Mouse (Mus musculus): ENCODE results near the gene Pcsk5.

Pcsk5 gene

GRCm38 (mm10) chr19:17744474-17745069, 92.9 kb downstream of the Pcsk5 start:
- DNase-seq (ENCODE audit: low spot score in 2 of 2) = no peak

DNA sequence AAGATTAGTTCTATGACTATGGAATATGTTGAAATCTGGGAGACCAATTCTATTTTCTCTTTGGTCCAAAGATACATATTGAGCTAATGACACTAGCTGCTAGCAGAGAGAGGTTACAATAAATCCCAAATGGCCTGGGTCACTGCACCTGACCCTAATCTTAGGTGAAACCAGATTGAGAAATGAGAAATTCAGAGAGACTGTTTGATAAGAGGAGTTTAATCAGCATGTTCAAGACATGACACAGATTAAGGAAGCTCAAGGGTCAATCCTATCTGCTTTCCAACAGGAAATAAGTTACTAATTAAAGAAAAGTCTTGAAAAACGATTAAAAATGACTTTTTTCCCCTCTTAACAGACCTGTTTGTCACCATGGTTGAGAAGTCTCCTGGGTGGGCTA, 96.0 kb downstream of the Pcsk5 start:
- DNase-seq (ENCODE audit: low spot score in 2 of 2) = no peak

GRCm38 (mm10) chr19:17732676-17733277, 104.7 kb downstream of the Pcsk5 start:
- no peak for DNase-seq (ENCODE audit: low spot score in 2 of 2)

DNA sequence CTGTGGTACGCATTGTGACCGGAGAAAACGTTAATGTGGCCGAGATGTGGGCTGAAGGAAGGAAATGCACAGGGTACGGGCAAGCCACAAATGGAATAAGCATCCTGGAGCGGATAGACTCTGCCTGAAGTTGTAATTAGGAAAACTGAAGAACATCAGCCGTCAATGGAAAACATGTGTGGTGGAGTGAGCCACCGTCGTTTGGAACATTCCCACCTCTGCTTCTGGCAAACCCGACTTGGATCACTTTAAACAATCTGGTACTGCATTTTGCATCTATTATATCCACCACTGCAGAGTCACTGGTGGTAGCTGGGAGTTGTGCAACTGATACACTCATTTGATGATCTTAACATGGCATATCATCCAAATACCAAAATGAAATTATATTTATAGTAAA, 120.4 kb downstream of the Pcsk5 start:
- DNase-seq (ENCODE audit: low spot score in 2 of 2) = no peak

DNA sequence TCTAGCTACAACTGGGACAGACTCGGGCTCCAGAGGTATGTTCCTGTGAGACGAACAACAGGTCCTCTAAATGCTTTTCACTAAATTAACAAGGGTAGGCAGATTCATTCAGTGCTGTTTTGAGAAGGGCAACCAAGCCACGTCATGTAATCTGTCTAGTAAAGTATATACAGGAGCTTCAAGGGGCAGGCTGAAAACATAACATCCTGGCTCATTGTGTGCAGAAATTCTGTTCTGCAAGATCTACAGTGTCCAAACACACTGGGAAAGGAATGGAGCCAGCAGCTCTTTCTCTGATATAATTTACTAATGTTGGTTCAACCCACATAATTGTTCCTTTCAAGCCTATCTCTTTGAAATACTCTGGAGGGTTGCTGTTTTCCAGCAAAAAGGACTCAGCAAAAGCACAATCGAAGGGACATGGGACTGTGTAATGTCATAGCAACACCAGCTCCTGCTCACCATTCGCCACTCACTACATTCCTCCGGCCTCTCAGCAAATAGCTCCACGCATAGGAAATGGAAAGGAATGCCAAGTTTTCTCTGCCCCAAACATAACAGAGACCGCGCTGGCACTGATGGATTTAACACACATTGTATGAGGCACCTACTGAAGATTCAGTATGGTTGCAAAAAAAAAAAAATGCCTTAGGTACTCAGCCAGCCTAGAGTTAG, 122.0 kb downstream of the Pcsk5 start:
- no peak for DNase-seq (ENCODE audit: low spot score in 2 of 2)

- DNase-seq (ENCODE audit: low spot score in 2 of 2) = no peak
Measured at GRCm38 (mm10) chr19:17691626-17692025, 145.8 kb downstream of the Pcsk5 start.

- peak in 1 of 2 experiments; percentile 23 for DNase-seq (ENCODE audit: low spot score in 2 of 2)
Measured at GRCm38 (mm10) chr19:17678371-17678770, 159.1 kb downstream of the Pcsk5 start.

DNA sequence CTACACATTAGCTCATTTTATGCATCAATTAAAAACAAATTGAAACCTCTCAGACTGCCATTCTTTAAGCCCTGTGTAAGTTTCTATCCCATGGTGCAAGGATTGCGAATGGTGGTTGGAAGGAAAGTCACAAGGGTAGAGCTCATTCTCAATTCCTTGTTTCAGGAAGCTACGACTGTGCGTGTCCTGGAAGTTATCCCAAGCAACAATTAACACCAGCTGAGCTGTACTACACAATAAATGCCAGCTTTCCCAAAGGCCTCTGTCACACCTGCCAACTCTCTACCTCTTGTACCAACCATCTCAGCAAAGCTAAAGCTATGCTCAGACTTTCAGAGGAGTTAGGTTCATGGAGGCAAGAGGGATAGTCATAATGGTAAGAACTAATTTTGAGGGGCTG, 174.8 kb downstream of the Pcsk5 start:
- no peak for DNase-seq (ENCODE audit: low spot score in 2 of 2)

GRCm38 (mm10) chr19:17662271-17662670, 175.2 kb downstream of the Pcsk5 start:
- DNase-seq (ENCODE audit: low spot score in 2 of 2) = no peak

GRCm38 (mm10) chr19:17659321-17659720, 178.1 kb downstream of the Pcsk5 start:
- no peak for DNase-seq (ENCODE audit: low spot score in 2 of 2)

- no peak for DNase-seq (ENCODE audit: low spot score in 2 of 2)
Measured at GRCm38 (mm10) chr19:17650831-17651502, 186.5 kb downstream of the Pcsk5 start.

- no peak for DNase-seq (ENCODE audit: low spot score in 2 of 2)
Measured at GRCm38 (mm10) chr19:17649967-17650366, 187.5 kb downstream of the Pcsk5 start.

- no peak for DNase-seq (ENCODE audit: low spot score in 2 of 2)
Measured at GRCm38 (mm10) chr19:17643128-17643797, 194.2 kb downstream of the Pcsk5 start.

DNA sequence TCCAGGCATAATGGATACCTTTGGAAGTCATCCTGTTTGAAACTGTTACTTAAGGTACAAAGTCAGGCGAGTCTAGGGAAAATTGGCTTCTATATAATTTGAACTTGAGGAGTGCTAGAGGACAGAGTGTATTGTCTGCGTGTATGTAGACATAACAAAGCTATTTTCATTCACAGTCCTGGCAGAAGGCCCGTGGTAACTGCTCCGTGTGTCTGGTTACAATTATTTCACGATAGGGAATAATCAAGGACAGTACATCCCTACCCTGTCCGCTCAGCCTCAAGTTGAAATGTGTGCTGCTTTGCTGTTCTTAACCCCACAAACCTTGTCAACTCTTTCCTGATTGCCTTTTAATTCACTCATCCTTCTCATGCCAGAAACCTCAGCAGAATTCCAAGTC, 201.4 kb downstream of the Pcsk5 start:
- no peak for DNase-seq (ENCODE audit: low spot score in 2 of 2)

GRCm38 (mm10) chr19:17615646-17616045, 221.8 kb downstream of the Pcsk5 start:
- no peak for DNase-seq (ENCODE audit: low spot score in 2 of 2)

GRCm38 (mm10) chr19:17606510-17606909, 230.9 kb downstream of the Pcsk5 start:
- no peak for DNase-seq (ENCODE audit: low spot score in 2 of 2)

DNA sequence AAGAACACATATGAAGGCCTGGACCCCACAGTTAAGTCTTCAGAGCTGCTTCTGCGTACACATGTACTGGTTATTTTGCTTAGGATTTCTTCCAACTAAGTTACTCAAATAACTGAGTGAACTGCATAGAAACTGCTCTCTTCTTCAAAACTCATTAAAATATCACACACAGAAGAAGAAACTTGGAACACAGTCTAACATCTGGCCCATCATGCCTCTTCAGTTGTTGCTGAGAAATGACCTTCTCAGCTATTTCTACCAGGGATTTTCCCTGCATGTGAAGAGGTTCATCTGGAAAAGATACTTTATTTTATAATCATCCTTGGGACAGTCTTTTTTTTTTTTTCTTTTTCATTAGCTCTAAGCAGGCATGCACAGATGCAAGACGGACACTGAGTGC, 231.3 kb downstream of the Pcsk5 start:
- DNase-seq (ENCODE audit: low spot score in 2 of 2) = no peak

DNA sequence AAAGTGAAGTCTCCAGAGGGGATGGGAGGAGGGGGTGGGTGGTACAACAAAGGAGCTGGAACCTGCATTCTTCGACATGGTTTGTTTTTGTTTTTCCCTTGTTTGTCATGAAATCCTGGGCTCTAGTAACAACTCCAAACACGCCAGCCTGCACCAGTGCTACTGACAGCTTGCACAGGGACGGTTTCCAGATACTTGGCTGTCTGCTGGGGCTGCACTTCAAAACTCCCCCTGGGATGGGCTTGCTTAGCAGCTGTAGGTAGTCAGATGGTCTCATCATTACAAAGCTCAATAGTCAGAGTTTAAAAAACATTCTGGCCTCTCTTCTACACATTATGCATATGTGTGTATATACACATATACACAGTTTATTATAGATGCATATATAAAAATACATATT, 234.1 kb downstream of the Pcsk5 start:
- no peak for DNase-seq (ENCODE audit: low spot score in 2 of 2)

DNA sequence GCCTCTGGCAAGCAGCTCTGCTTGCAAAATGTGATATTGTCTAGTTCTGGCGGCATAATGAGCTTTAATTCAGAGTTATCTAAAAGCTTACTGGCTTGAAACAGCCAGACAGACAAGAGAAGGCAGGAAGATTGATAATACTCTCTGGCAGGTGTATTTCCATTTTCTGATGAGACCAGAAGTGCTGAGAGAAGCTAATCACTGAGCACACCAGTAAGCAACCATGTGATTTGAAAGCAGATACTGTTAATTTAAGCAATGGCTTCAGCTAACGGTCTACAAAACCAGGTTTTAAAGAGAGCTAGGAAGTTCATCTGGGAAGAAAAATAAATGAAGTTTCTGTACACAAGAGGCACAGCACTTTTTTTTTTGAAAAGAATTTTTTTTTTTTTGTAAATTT, 237.1 kb downstream of the Pcsk5 start:
- DNase-seq (ENCODE audit: low spot score in 2 of 2) = no peak

GRCm38 (mm10) chr19:17592790-17593189, 244.6 kb downstream of the Pcsk5 start:
- no peak for DNase-seq (ENCODE audit: low spot score in 2 of 2)

DNA sequence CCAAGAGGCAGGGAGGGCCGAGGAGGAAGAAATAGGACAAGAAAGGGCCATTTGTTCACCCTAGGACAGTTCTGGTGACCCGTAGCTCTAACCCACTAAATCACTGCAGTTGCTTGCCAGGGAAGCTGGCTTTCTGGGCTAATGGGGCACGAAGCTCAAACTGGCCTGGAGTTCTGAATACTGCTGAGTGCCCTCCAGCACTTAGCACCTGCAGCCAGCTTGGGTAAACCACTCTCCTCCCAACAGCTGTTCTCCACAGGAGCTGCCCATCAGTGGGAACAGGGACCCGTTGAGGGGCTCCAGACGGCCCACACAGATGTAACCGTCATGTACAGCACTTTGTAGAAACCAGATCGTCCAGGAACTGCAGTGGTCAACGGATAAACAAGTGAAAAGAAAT, 246.1 kb downstream of the Pcsk5 start:
- no peak for DNase-seq (ENCODE audit: low spot score in 2 of 2)

- DNase-seq (ENCODE audit: low spot score in 2 of 2) = no peak
Measured at GRCm38 (mm10) chr19:17590314-17590713, 247.1 kb downstream of the Pcsk5 start.
